Mouse (Mus musculus) kidney, postnatal 10 days (tissue): ENCODE results near the gene Plb1.
A peak's percentile ranks its signal among the peaks of the same experiment; 100 is the strongest.

ENCODE experiments used
- DNase-seq: peaks from one replicate; pipeline ENCODE4 v3.0.0; 2021; ENCODE audit warnings: mixed read lengths

Gene Plb1

DNA sequence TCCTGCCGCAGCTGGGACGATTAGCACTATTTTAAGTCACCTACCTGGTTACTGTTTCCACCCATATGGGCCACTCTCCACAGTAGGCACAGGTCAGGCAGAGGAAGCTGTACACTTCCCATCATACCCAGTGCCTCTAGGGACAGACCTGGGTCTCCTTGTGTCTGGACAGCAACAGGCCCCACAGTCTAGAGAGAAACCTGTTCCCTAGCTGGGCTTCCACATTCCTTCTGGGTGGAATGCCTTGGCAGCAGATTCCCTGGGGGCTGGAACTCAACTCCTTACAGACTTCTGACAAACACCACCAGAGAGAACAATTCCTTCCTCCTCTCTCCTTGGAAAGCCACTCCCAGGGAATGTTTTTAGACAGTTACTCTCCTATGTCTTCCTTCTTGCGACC lies 165.2 kb downstream of the Plb1 start:
- no peak for DNase-seq

DNA sequence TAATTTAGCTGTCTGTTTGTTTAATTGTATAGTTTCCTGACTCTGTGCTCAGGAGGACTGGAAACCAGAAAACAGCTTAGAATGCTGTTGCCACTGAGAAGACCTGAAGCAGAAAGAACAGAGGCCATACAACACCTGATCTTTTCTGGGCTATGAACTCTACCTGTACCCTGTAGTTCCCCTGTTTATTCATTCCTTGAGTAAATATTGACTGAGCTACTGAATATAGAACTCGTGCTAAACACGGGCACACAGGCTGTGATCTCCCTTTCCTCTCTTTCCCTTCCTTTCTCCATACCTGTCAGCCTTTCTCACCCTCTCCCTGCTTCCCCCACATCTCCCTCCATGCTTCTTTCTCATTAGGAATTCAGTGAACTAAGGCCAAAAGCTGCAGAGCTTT lies 168.4 kb downstream of the Plb1 start:
- DNase-seq: no peak

DNA sequence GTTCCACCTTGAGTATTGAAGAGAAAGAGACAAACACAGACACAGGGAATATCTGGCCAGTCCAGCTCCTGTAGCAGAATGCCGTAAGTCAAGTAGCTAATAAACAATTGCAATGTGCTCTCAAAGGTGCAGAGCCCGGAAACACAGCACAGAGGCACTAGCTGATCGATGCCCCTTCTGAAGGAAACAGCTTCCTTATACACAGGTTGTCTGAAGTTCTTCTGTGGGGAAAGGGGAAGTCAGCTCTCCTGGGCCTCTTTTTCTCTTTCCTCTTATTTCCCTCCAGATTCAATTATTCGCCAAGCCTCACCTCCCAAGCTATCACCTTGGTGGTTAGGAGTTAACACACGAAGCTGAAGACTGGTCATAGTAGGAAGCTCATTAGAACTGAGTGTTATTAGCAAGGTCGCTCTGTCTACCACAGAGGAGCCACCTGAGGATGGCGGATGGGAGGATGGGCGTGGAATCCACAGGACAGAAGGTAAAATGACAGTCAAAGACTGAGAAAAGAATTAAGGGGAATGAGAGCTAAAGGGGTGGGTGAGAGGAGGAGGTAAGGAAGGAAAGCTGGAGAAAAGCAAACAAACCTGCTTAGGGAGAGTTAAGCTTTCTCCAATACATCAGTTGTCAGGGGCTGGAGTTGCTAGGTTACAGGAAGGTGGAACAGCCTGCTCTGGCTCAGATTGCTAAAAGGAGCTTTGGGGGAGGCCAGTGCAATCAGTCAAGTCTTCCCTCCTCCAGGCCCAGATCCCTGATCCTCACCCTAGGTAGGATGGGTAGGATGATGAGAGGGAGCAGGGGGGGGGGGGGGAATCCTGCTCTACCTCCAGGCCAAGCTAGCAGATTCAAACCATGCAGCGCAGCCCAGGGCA lies 170.8 kb downstream of the Plb1 start:
- DNase-seq: no peak

DNA sequence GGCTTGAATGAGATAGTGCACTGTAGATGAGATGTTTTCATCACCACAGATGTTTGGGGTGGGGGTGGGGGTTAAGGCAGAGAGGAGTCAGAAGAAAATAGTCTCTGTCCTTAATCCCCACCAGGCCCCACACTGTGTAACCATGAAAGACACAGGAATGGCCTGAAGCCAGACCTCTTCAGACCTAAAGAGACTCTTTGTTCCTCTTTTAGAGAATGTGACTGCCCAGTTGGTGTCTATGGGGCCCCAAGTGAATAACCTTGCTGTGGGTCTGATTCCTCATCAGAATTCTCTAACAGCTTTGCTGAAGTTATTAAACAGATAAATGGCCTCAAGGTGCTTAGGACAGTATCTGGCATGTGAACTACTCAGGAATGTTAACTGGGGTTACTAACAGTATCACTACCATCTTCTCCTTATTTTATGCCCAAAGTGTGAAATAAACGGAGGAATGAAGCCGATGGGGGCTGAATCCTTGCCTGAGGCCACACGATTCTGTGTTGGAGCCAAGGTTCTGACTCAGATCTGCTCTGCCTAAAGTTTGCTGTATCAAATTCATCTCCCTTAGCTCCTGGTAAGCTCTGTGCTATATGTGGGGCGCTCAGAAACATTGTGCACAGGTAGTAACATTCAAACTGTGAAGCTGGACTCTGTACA lies 172.8 kb downstream of the Plb1 start:
- DNase-seq: no peak

DNA sequence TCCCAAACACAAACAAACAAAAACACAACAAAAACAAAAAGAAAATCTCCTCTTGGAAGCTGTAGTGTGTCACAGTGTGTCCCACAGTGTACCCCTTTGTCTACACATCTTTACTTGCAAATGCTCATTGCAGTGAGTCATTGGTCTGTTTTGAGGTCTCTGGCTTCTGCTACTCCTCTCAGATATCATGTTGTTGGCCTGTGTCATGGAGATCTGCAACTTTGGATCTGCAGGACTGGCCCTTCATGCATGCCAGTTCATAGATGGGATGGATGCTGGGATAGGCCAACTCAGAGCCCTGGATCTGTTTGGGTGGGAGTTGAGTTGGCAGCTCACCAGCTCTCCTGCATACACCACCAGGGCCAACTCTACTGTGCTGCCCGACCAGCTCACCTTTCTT lies 176.3 kb downstream of the Plb1 start:
- no peak for DNase-seq

DNA sequence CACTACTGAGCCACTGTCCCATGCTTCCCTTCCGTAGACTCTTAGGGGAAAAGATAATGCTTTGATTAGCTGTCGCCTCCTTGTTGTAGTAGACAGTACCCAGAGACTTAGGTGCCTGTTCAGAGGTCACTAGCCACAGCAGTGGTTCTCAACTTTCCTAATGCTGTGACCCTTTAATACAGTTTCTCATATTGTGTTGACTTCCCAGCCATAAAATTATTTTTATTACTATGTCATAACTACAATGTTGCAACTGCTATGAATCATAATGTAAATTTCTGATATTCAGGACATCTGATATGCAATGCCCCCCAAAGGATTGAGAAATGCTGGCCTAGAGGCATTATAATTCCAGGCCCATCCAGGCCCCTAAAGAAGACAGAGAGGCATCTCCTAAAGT lies 177.2 kb downstream of the Plb1 start:
- no peak for DNase-seq

DNA sequence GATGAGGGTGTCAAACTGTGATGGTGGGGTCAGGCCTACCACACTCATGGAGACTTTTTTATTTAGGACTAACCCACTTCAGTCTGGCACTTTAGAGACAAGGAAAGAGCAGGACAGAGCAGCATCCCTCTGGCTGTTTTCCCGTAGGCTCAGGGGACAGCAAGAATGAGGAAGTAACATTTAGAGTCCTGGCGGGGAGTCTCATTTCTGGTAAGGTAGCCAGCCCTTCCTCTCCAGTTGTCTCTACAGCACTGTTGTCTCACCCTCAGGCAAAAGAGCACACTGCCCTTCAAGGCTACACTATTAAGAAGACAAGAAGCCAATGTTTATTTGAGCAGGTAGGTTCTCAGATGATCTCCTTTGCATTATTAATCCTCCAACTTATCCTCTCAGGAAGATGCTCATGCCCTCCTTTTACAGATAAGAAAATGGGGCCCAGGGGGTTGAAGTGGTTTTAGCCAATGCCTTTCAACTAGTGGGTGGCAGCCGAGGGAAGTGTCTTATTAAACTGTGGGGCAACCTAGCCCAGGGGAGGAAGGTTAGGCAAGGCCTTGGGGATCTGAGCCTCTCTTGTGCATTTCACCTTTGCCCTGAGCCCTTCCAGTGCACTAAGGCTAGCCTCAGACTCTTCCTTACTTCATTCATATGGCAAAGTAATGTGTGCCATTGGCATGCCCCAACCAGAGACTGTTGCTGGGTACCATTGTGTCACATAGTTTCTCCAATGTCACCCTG lies 178.6 kb downstream of the Plb1 start:
- DNase-seq: no peak

DNA sequence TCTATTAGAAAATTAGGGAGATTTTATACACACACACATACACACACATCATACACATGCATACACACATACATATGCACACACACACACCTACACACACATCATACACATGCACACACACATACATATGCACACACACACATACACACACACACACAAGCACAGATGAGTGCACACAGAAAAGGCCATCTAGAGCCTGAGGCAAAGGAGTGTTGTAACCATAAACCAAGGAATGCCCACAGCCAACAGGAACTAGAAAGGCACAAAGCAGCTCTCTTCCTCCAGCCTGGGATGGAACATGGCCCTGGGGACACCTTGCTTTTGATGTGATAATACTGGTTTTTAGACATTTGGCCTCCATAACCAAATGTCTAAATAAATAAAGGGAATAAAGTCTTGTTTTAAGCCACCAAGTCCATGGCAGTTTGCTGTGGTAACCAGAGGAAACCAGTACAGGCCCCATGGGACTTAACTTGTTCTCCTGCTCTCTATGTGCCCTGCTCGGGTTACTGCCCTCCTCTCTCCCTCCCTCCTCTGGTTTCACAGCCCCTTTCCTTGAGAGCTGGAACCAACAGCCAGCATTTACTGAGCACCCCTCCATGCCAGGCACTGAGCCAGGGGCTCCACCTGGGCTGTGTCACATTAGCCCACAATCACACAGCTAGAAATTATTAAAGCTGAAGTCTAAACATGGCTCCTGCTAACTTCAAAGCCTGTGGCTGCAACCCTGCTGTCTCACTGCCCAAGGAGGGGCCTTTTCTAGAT lies 179.9 kb downstream of the Plb1 start:
- DNase-seq: peak; percentile 60

DNA sequence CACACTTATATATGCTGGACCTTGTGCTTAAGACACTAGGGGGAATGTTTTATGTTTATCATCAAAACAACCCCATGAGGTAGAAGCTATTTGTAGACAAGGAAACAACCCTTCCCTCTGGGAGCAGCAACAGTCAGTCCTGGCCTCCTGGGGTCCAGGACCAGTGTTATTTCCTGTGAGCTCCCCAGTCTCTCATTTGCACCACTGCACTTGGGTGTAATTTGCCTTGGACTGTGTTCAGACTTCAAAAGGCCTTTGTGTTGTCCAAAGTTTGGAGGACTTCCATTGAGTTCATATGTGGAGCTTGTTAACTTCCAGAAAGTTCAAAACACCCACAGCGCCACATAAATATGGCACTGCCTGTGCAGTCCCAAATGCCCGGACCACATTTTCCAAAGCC lies 180.6 kb downstream of the Plb1 start:
- peak; percentile 38 for DNase-seq

DNA sequence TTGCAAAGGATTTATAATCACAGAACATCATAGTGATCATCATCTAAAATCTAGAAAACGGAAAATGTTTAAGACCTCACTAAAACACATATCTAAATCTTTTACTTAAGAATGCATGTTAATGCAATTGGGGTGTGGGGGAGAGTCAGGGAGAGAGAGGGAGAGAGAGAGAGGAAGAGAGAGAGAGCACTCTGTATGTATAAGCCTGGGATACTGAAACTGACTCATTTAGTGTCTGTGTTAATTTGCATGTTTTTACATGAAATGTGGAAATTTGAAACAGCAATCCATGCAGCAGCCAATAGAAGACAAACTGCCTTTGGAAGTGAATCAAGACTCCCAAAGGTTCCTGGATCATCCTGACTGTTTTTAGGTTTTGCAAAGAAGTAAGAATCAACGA lies 181.1 kb downstream of the Plb1 start:
- DNase-seq: no peak

DNA sequence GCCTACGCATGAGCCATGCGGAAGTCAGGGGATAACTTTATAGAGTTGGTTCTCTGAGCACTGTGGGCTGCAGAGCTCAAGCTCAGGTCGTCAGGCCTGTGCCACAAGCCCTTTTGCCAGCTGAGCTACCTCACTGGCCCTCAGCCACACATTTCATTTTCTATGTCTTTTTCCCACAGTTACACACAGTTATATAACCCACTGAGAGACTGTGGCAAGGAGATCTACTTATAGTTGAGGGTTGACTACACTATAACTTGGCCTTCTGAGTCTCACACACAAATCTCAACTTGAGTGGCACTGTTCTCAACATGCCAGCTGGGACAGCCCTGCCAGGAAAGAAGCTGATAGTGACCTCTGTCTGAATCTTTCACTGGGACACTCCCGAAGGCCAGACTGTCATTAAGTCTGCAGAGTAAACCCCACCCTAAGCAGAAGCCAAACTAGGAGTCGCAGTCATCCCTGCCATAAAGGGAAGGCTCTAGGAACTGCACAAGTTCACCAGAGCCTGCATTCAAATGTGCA lies 182.0 kb downstream of the Plb1 start:
- no peak for DNase-seq

DNA sequence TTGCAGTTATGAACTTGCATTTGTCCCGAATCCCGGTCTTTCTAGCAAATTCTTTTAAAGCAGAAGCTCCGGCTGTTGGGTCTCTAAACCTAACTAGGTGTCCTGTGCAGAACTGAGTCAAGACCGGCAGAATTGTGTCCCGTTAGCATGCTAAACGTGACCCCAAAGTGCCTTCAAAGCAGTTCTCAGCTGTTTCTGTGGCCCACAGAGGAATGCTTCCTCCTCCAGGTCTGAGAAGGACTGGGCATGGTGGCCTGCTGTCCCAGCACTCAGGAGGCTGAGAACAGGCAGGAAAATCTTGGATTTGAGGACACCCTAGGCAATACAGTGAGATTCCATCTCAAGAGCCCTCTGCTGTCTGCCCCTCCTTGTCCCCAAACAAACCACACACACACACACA lies 183.0 kb downstream of the Plb1 start:
- no peak for DNase-seq
